In genomic region chr9:106430015-106430264, GRCm38 (mm10) we compare ENCODE assay signal across 8 mouse cellular contexts. TPM values are rescaled to one million over a fixed set of nuclear protein-coding genes. Genes with fewer than 3 reads are reported as not detected.
DNase-seq lines count a peak whose midpoint lies in the region; ATAC-seq and TF ChIP-seq lines count a peak whose summit lies in the region.

No protein-coding gene starts in this region.

- H3K4me2 ChIP-seq in heart, embryonic 11.5 days: peak overlapping the region; percentile 84
- peak overlapping the region; percentile 77 for H3K4me2 ChIP-seq in forebrain, embryonic 14.5 days (ENCODE audit: low read length)
- peak overlapping the region; percentile 94 for H3K4me2 ChIP-seq in liver, embryonic 16.5 days (ENCODE audit: low read depth, low read length)

- peak overlapping the region; percentile 74 for H3K4me3 ChIP-seq in heart, embryonic 11.5 days (ENCODE audit: low read depth, low read length)
- peak overlapping the region; percentile 96 for H3K4me3 ChIP-seq in E14TG2a.4 (replicated peaks; ENCODE audit: low read length)
- H3K4me3 ChIP-seq in forebrain, embryonic 14.5 days (ENCODE audit: low read depth, low read length): peak overlapping the region; percentile 90
- H3K4me3 ChIP-seq in liver, embryonic 16.5 days (ENCODE audit: low read depth, low read length): peak overlapping the region; percentile 75

- H3K27ac ChIP-seq in heart, embryonic 11.5 days (ENCODE audit: low read depth, low read length): peak overlapping the region; percentile 96
- H3K27ac ChIP-seq in forebrain, embryonic 14.5 days (ENCODE audit: low read depth, low read length): peak overlapping the region; percentile 93
- peak overlapping the region; percentile 80 for H3K27ac ChIP-seq in liver, embryonic 16.5 days (ENCODE audit: low read length)

- 3% methylated on average over 4 of the region's 4 CpGs for WGBS in heart, embryonic 11.5 days (ENCODE audit: insufficient replicate concordance)
- 2% methylated on average over 4 of the region's 4 CpGs for WGBS in forebrain, embryonic 14.5 days
- under 1% methylated on average over 4 of the region's 4 CpGs for WGBS in liver, embryonic 16.5 days (ENCODE audit: insufficient replicate concordance)

- H3K9ac ChIP-seq in heart, embryonic 11.5 days (ENCODE audit: low read depth, low read length): peak overlapping the region; percentile 90
- H3K9ac ChIP-seq in forebrain, embryonic 14.5 days (ENCODE audit: low read length): peak overlapping the region; percentile 98
- H3K9ac ChIP-seq in liver, embryonic 16.5 days (ENCODE audit: low read depth, low read length): peak overlapping the region; percentile 81

- H3K27me3 ChIP-seq in heart, embryonic 11.5 days (ENCODE audit: control insufficient read depth, insufficient read depth, low read length): no peaks in the 10 kb centered on the region
- no peaks in the 10 kb centered on the region for H3K27me3 ChIP-seq in E14TG2a.4 (ENCODE audit: insufficient read depth, low read length)
- H3K27me3 ChIP-seq in forebrain, embryonic 14.5 days (replicated peaks; ENCODE audit: control insufficient read depth, insufficient read depth, low read length): no peaks in the 10 kb centered on the region
- H3K27me3 ChIP-seq in liver, embryonic 16.5 days (ENCODE audit: control insufficient read depth, insufficient read depth, low read depth, low read length): no peaks in the 10 kb centered on the region

- peaks cover 10% of the 10 kb centered on the region for H3K4me1 ChIP-seq in heart, embryonic 11.5 days (ENCODE audit: control insufficient read depth, insufficient read depth, low read length)
- peaks cover 40% of the 10 kb centered on the region for H3K4me1 ChIP-seq in E14TG2a.4 (replicated peaks; ENCODE audit: low read depth, low read length)
- H3K4me1 ChIP-seq in forebrain, embryonic 14.5 days (ENCODE audit: control insufficient read depth, insufficient read depth, low read length): peaks cover 4% of the 10 kb centered on the region
- H3K4me1 ChIP-seq in liver, embryonic 16.5 days (ENCODE audit: control insufficient read depth, low read depth, low read length): peaks cover 36% of the 10 kb centered on the region

- ATAC-seq in heart, embryonic 11.5 days (replicated peaks; ENCODE audit: insufficient number of reproducible peaks, low FRiP score, low TSS enrichment): no peak
- ATAC-seq in forebrain, embryonic 14.5 days: no peak
- no peak for ATAC-seq in liver, embryonic 16.5 days (ENCODE audit: low read depth)

- no peak for DNase-seq in heart, postnatal 14 days
- DNase-seq in forebrain, embryonic 14.5 days (ENCODE audit: low spot score): no peak
- DNase-seq in urinary bladder, postnatal 10 days (ENCODE audit: low spot score): no peak
- no peak for DNase-seq in frontal cortex, postnatal 36 days (ENCODE audit: low spot score in 2 of 2)
- DNase-seq in right cerebral cortex, postnatal 25 days: no peak

- TF ChIP-seq CTCF in E14TG2a.4 (conservative IDR thresholded peaks at IDR 0.05; ENCODE audit: low read length): no peak

- peaks cover 18% of the 10 kb centered on the region for H3K36me3 ChIP-seq in heart, embryonic 11.5 days (ENCODE audit: control insufficient read depth, insufficient read depth, low read length)
- peaks cover 49% of the 10 kb centered on the region for H3K36me3 ChIP-seq in E14TG2a.4 (ENCODE audit: insufficient read depth, low read length)
- H3K36me3 ChIP-seq in forebrain, embryonic 14.5 days (ENCODE audit: control insufficient read depth, insufficient read depth, low read length): peaks cover 37% of the 10 kb centered on the region
- H3K36me3 ChIP-seq in liver, embryonic 16.5 days (ENCODE audit: control insufficient read depth, insufficient read depth): peaks cover 16% of the 10 kb centered on the region

- intact Hi-C loops in heart, postnatal 14 days (cut with DNase I): no loop called here

- no peaks in the 10 kb centered on the region for H3K9me3 ChIP-seq in heart, embryonic 11.5 days (replicated peaks; ENCODE audit: control insufficient read depth, low read length)
- H3K9me3 ChIP-seq in E14TG2a.4 (ENCODE audit: low read length): no peaks in the 10 kb centered on the region
- H3K9me3 ChIP-seq in forebrain, embryonic 14.5 days (replicated peaks; ENCODE audit: control insufficient read depth, low read length): no peaks in the 10 kb centered on the region
- no peaks in the 10 kb centered on the region for H3K9me3 ChIP-seq in liver, embryonic 16.5 days (replicated peaks; ENCODE audit: control insufficient read depth, low read length)

RNA-seq across cellular contexts. Expression of gene Rpl29, which starts 0.7 kb away (rescaled TPM):
- 695 and 851 TPM in 2 replicates for polyA plus RNA-seq in heart, embryonic 11.5 days (2014; fragmentation: Nextera tagmentation; extraction: Ambion mirVana)
- 100 to 1,000 TPM; 307 to 348 TPM for total RNA-seq in heart, postnatal 14 days (2021)
- 718 and 924 TPM in 2 replicates for polyA plus RNA-seq in forebrain, embryonic 14.5 days (2014; fragmentation: Nextera tagmentation; extraction: Ambion mirVana)
- polyA plus RNA-seq in liver, embryonic 16.5 days (2015; fragmentation: Nextera tagmentation; extraction: Ambion mirVana): 452 and 501 TPM in 2 replicates

RNA-seq across cellular contexts. Expression of gene Acy1, which starts 8.2 kb away (rescaled TPM):
- 23.2 and 27.7 TPM in 2 replicates for polyA plus RNA-seq in heart, embryonic 11.5 days (2014; fragmentation: Nextera tagmentation; extraction: Ambion mirVana)
- 10 to 100 TPM; 16.2 to 18.9 TPM for total RNA-seq in heart, postnatal 14 days (2021)
- polyA plus RNA-seq in forebrain, embryonic 14.5 days (2014; fragmentation: Nextera tagmentation; extraction: Ambion mirVana): 29.4 and 36.8 TPM in 2 replicates
- polyA plus RNA-seq in liver, embryonic 16.5 days (2015; fragmentation: Nextera tagmentation; extraction: Ambion mirVana): 34.3 and 36.5 TPM in 2 replicates

RNA-seq across cellular contexts. Expression of gene Abhd14b, which starts 17.3 kb away (rescaled TPM):
- polyA plus RNA-seq in heart, embryonic 11.5 days (2014; fragmentation: Nextera tagmentation; extraction: Ambion mirVana): 4.7 and 5.0 TPM in 2 replicates
- total RNA-seq in heart, postnatal 14 days (2021): 1 to 10 TPM; 6.8 to 8.9 TPM
- 5.5 and 5.9 TPM in 2 replicates for polyA plus RNA-seq in forebrain, embryonic 14.5 days (2014; fragmentation: Nextera tagmentation; extraction: Ambion mirVana)
- polyA plus RNA-seq in liver, embryonic 16.5 days (2015; fragmentation: Nextera tagmentation; extraction: Ambion mirVana): 31.3 and 37.5 TPM in 2 replicates

RNA-seq across cellular contexts. Expression of gene Abhd14a, which starts 17.5 kb away (rescaled TPM):
- 41.2 and 41.9 TPM in 2 replicates for polyA plus RNA-seq in heart, embryonic 11.5 days (2014; fragmentation: Nextera tagmentation; extraction: Ambion mirVana)
- total RNA-seq in heart, postnatal 14 days (2021): 10 to 100 TPM; 21.9 to 22.0 TPM
- 51.9 and 60.2 TPM in 2 replicates for polyA plus RNA-seq in forebrain, embryonic 14.5 days (2014; fragmentation: Nextera tagmentation; extraction: Ambion mirVana)
- 17.2 and 18.8 TPM in 2 replicates for polyA plus RNA-seq in liver, embryonic 16.5 days (2015; fragmentation: Nextera tagmentation; extraction: Ambion mirVana)

RNA-seq across cellular contexts. Expression of gene Pcbp4, which starts 23.2 kb away (rescaled TPM):
- 77.0 and 80.4 TPM in 2 replicates for polyA plus RNA-seq in heart, embryonic 11.5 days (2014; fragmentation: Nextera tagmentation; extraction: Ambion mirVana)
- total RNA-seq in heart, postnatal 14 days (2021): 10 to 100 TPM; 62.4 to 68.8 TPM
- polyA plus RNA-seq in forebrain, embryonic 14.5 days (2014; fragmentation: Nextera tagmentation; extraction: Ambion mirVana): 199 and 226 TPM in 2 replicates
- polyA plus RNA-seq in liver, embryonic 16.5 days (2015; fragmentation: Nextera tagmentation; extraction: Ambion mirVana): 5.1 and 6.0 TPM in 2 replicates
